ENCODE assay signal across 32 mouse cellular contexts in the genomic region with DNA sequence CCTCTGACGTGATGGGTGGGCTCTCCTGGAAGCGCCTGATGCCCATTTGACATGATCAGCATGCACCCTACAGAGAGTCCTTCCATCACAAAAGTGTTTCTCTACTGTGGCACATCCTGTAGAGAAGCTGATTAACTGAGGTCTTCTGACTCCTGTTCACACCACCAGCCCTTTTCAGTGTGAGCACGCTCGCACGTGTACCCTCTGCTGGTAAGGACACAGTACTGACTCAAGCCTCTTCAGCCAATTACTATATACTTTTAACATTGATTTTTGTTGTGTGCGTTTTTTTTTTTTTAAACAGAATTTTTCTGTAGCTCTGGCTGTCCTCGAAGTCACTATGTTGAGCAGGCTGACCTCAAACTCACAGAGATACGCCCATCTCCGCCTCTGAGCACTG. TPM values are rescaled to one million over a fixed set of nuclear protein-coding genes. Genes with fewer than 3 reads are reported as not detected.
DNase-seq lines count a peak whose midpoint lies in the region; ATAC-seq and TF ChIP-seq lines count a peak whose summit lies in the region.
"Had no signal": no experiment of that assay in that cellular context is flagged by ENCODE, and none has a peak within 500 bp of the region (broad histone marks: within the 10 kb centered on the region; RNA-seq: fewer than 3 reads in every experiment).

No protein-coding gene starts in this region.

- no peak overlapping the region for H3K4me2 ChIP-seq in forebrain, postnatal 0 days (ENCODE audit: low read depth)
- H3K4me2 ChIP-seq in forebrain, embryonic 11.5 days (ENCODE audit: low read depth, low read length, severe bottlenecking), result no peak overlapping the region
- no peak overlapping the region for H3K4me2 ChIP-seq in CH12.LX (ENCODE audit: insufficient read depth, low read depth, poor library complexity, severe bottlenecking)
- H3K4me2 ChIP-seq: embryonic facial prominence, embryonic 15.5 days; heart, embryonic 13.5 days; limb, embryonic 15.5 days; neural tube, embryonic 15.5 days; stomach, embryonic 15.5 days had no signal

- H3K4me1 ChIP-seq in forebrain, postnatal 0 days (ENCODE audit: insufficient read depth), result no peaks in the 10 kb centered on the region
- no peaks in the 10 kb centered on the region for H3K4me1 ChIP-seq in forebrain, embryonic 11.5 days (replicated peaks; ENCODE audit: control insufficient read depth, insufficient read depth, low read length)
- H3K4me1 ChIP-seq in liver, adult 2 months (ENCODE audit: control insufficient read depth, insufficient read depth, low read length), result no peaks in the 10 kb centered on the region
- no peaks in the 10 kb centered on the region for H3K4me1 ChIP-seq in CH12.LX (ENCODE audit: control insufficient read depth in 1 of 2, insufficient read depth in 2 of 2)
- H3K4me1 ChIP-seq in cortical plate, adult 2 months (ENCODE audit: control insufficient read depth, insufficient read depth, low read length), result no peaks in the 10 kb centered on the region
- H3K4me1 ChIP-seq: embryonic facial prominence, embryonic 15.5 days; heart, embryonic 13.5 days; limb, embryonic 15.5 days; midbrain, embryonic 10.5 days; neural tube, embryonic 15.5 days; stomach, embryonic 15.5 days had no signal

- DNase-seq in forebrain, postnatal 0 days, result no peak
- no peak for DNase-seq in forebrain, embryonic 11.5 days (ENCODE audit: low spot score)
- no peak for DNase-seq in liver, adult 2 months (ENCODE audit: extremely low read depth, low read depth, low spot score)
- DNase-seq in liver, result no peak
- DNase-seq in CH12.LX (ENCODE audit: extremely low read depth), result no peak
- DNase-seq in right cerebral cortex, postnatal 10 days (ENCODE audit: low spot score in 2 of 2), result no peak
- DNase-seq: adrenal gland, adult 2 months; cerebellum, adult 2 months; cerebellum, postnatal 25 days; gastrocnemius, postnatal 36 days; heart, adult 2 months; heart, postnatal 14 days; kidney, postnatal 36 days; layer of hippocampus, adult 9-11 months; left cerebral cortex, postnatal 4 days; right cerebral cortex, adult 18-20 months; thymus, adult 18-20 months; thymus, postnatal 36 days had no signal

- dilution Hi-C loops in CH12.LX (cut with MboI; ENCODE audit: extremely low pct_ligation_motif_present, extremely low pct_unique_long_range_greater_than_20kb, low sequenced_read_pairs), result no loop called here

- no peak overlapping the region for H3K27ac ChIP-seq in forebrain, postnatal 0 days (ENCODE audit: low read depth, low read length)
- no peak overlapping the region for H3K27ac ChIP-seq in forebrain, embryonic 11.5 days (ENCODE audit: low read depth, low read length)
- H3K27ac ChIP-seq in liver, adult 2 months (replicated peaks; ENCODE audit: insufficient read depth, low read depth, low read length), result no peak overlapping the region
- no peak overlapping the region for H3K27ac ChIP-seq in CH12.LX (ENCODE audit: insufficient read depth, low read depth)
- no peak overlapping the region for H3K27ac ChIP-seq in cortical plate, adult 2 months (ENCODE audit: insufficient read depth, low read length)
- H3K27ac ChIP-seq: embryonic facial prominence, embryonic 15.5 days; forebrain, embryonic 10.5 days; heart, adult 2 months; heart, embryonic 13.5 days; limb, embryonic 15.5 days; midbrain, embryonic 10.5 days; neural tube, embryonic 15.5 days; stomach, embryonic 15.5 days had no signal

- peak; percentile 9 for TF ChIP-seq RAD21 in CH12.LX (IDR thresholded peaks at IDR 0.05; ENCODE audit: low read depth, low read length)

- TF ChIP-seq POLR2A in liver, adult 2 months (IDR thresholded peaks at IDR 0.05; ENCODE audit: extremely low read depth, insufficient read depth, low read length), result no peak
- no peak for TF ChIP-seq POLR2A in CH12.LX (IDR thresholded peaks at IDR 0.05; ENCODE audit: low read depth, low read length)
- no peak for TF ChIP-seq POLR2A in cortical plate, adult 2 months (IDR thresholded peaks at IDR 0.05; ENCODE audit: extremely low read depth, insufficient read depth, low read length)

- ATAC-seq in forebrain, postnatal 0 days, result no peak
- ATAC-seq in forebrain, embryonic 11.5 days (replicated peaks; ENCODE audit: low FRiP score), result no peak

- peak; percentile 36; the same call in 1 of the 2 replicates for TF ChIP-seq CTCF in forebrain, postnatal 0 days (IDR thresholded peaks at IDR 0.05; ENCODE audit: low read depth)
- peak; percentile 10; the same call in 1 of the 2 replicates for TF ChIP-seq CTCF in liver, adult 2 months (IDR thresholded peaks at IDR 0.05; ENCODE audit: low read depth, low read length)
- peak in 1 of 2 experiments; percentile 42; a peak in 2 of 4 replicates for TF ChIP-seq CTCF in CH12.LX (conservative IDR thresholded peaks at IDR 0.05 in 1 of 2, IDR thresholded peaks at IDR 0.05 in 1 of 2; ENCODE audit: low read depth in 2 of 2, low read length in 2 of 2)
- TF ChIP-seq CTCF in cortical plate, adult 2 months (IDR thresholded peaks at IDR 0.05; ENCODE audit: extremely low read depth, insufficient read depth, low read length), result 0 out of 2 replicates have a peak, but pooled peaks have one; percentile 17

- in situ Hi-C loops in CH12.LX (cut with MboI; ENCODE audit: low pct_ligation_motif_present, low pct_unique_long_range_greater_than_20kb, low sequenced_read_pairs), result no loop called here

- no peaks in the 10 kb centered on the region for H3K79me2 ChIP-seq in liver, adult 2 months (ENCODE audit: control insufficient read depth, insufficient read depth, low read length)
- no peaks in the 10 kb centered on the region for H3K79me2 ChIP-seq in CH12.LX (replicated peaks; ENCODE audit: control insufficient read depth, extremely low read depth, insufficient read depth, poor library complexity, severe bottlenecking)

- no peaks in the 10 kb centered on the region for H3K9me3 ChIP-seq in forebrain, postnatal 0 days (ENCODE audit: low read length)
- H3K9me3 ChIP-seq in forebrain, embryonic 11.5 days (ENCODE audit: control insufficient read depth, low read length), result no peaks in the 10 kb centered on the region
- no peaks in the 10 kb centered on the region for H3K9me3 ChIP-seq in CH12.LX (replicated peaks; ENCODE audit: low read length)
- H3K9me3 ChIP-seq: embryonic facial prominence, embryonic 15.5 days; forebrain, embryonic 10.5 days; heart, embryonic 13.5 days; limb, embryonic 15.5 days; midbrain, embryonic 10.5 days; neural tube, embryonic 15.5 days; stomach, embryonic 15.5 days had no signal

- 74% methylated on average over 9 of the region's 9 CpGs for WGBS in forebrain, postnatal 0 days
- WGBS in forebrain, embryonic 11.5 days, result 79% methylated on average over 9 of the region's 9 CpGs
- WGBS in liver, adult 2 months, result 71% methylated on average over 9 of the region's 9 CpGs

- no peak for TF ChIP-seq EP300 in CH12.LX (IDR thresholded peaks at IDR 0.05; ENCODE audit: low read length)

- H3K27me3 ChIP-seq in forebrain, postnatal 0 days (ENCODE audit: insufficient read depth, low read length), result no peaks in the 10 kb centered on the region
- H3K27me3 ChIP-seq in forebrain, embryonic 11.5 days (ENCODE audit: control insufficient read depth, insufficient read depth, low read length), result no peaks in the 10 kb centered on the region
- no peaks in the 10 kb centered on the region for H3K27me3 ChIP-seq in liver, adult 2 months (ENCODE audit: control insufficient read depth, insufficient read depth, low read length)
- H3K27me3 ChIP-seq in CH12.LX (replicated peaks), result peaks cover 35% of the 10 kb centered on the region
- H3K27me3 ChIP-seq: embryonic facial prominence, embryonic 15.5 days; limb, embryonic 15.5 days; neural tube, embryonic 15.5 days; stomach, embryonic 15.5 days had no signal

- no peak overlapping the region for H3K9ac ChIP-seq in forebrain, postnatal 0 days
- H3K9ac ChIP-seq in forebrain, embryonic 11.5 days (ENCODE audit: low read length), result no peak overlapping the region
- no peak overlapping the region for H3K9ac ChIP-seq in liver, adult 2 months (ENCODE audit: low read depth, low read length)
- no peak overlapping the region for H3K9ac ChIP-seq in CH12.LX (ENCODE audit: insufficient read depth, low read depth)
- H3K9ac ChIP-seq: embryonic facial prominence, embryonic 15.5 days; heart, embryonic 13.5 days; limb, embryonic 15.5 days; neural tube, embryonic 15.5 days; stomach, embryonic 15.5 days had no signal

- no peak overlapping the region for H3K4me3 ChIP-seq in forebrain, postnatal 0 days (ENCODE audit: low read depth, low read length)
- H3K4me3 ChIP-seq in forebrain, embryonic 11.5 days (ENCODE audit: low read depth, low read length), result no peak overlapping the region
- H3K4me3 ChIP-seq in liver, adult 2 months (ENCODE audit: insufficient read depth, low read depth, low read length), result no peak overlapping the region
- H3K4me3 ChIP-seq in CH12.LX (replicated peaks in 1 of 3; ENCODE audit: low read depth in 2 of 3, low read length in 2 of 3, poor library complexity in 1 of 3), result no peak overlapping the region
- H3K4me3 ChIP-seq in cortical plate, adult 2 months (ENCODE audit: insufficient read depth, low read length), result no peak overlapping the region
- H3K4me3 ChIP-seq: embryonic facial prominence, embryonic 15.5 days; forebrain, embryonic 10.5 days; heart, adult 2 months; heart, embryonic 13.5 days; limb, embryonic 15.5 days; midbrain, embryonic 10.5 days; neural tube, embryonic 15.5 days; stomach, embryonic 15.5 days had no signal

- H3K36me3 ChIP-seq in forebrain, postnatal 0 days (ENCODE audit: insufficient read depth), result no peaks in the 10 kb centered on the region
- no peaks in the 10 kb centered on the region for H3K36me3 ChIP-seq in forebrain, embryonic 11.5 days (ENCODE audit: control insufficient read depth, insufficient read depth, low read length)
- no peaks in the 10 kb centered on the region for H3K36me3 ChIP-seq in liver, adult 2 months (ENCODE audit: control insufficient read depth, insufficient read depth, low read length)
- H3K36me3 ChIP-seq in CH12.LX (replicated peaks in 1 of 2; ENCODE audit: control insufficient read depth in 1 of 2, insufficient read depth in 1 of 2, low read length in 1 of 2), result no peaks in the 10 kb centered on the region
- H3K36me3 ChIP-seq: embryonic facial prominence, embryonic 15.5 days; forebrain, embryonic 10.5 days; heart, embryonic 13.5 days; limb, embryonic 15.5 days; midbrain, embryonic 10.5 days; neural tube, embryonic 15.5 days; stomach, embryonic 15.5 days had no signal

RNA-seq across cellular contexts. Expression of gene Gldn, which starts 30.1 kb away (rescaled TPM):
- 0.62 and 0.71 TPM in 2 replicates for total RNA-seq in forebrain, postnatal 0 days (2014; rRNA removed)
- 0.43 and 0.87 TPM in 2 replicates for polyA plus RNA-seq in forebrain, postnatal 0 days (2015; fragmentation: Nextera tagmentation; extraction: Ambion mirVana)
- polyA plus RNA-seq in forebrain, embryonic 11.5 days (2014; fragmentation: Nextera tagmentation; extraction: Ambion mirVana), result 0.11 TPM in 1 of 2 replicates, not detected in the other
- not detected in 2 replicates for total RNA-seq in liver, adult 2 months (2014; rRNA removed)
- not detected in 2 replicates for polyA plus RNA-seq in liver, adult 2 months (2012; rRNA removed)
- total RNA-seq in CH12.LX (2012; rRNA removed) (not detected in 2 replicates), CH12.LX (2014; rRNA removed) (not detected in 2 replicates)
- polyA plus RNA-seq in CH12.LX (2012; ENCODE audit: insufficient read length, low read depth), result not detected in 2 replicates
- 0.48 and 0.78 TPM in 2 replicates for polyA plus RNA-seq in cortical plate, adult 2 months (2012; rRNA removed)
- total RNA-seq: ES-E14 had no signal
- polyA plus RNA-seq: heart, embryonic 13.5 days; lung, embryonic 16.5 days; stomach, embryonic 15.5 days had no signal

RNA-seq across cellular contexts. Expression of gene Cyp19a1, which starts 48.5 kb away (rescaled TPM):
- total RNA-seq in forebrain, postnatal 0 days (2014; rRNA removed), result 0.38 and 0.52 TPM in 2 replicates
- polyA plus RNA-seq in forebrain, postnatal 0 days (2015; fragmentation: Nextera tagmentation; extraction: Ambion mirVana), result 0.45 and 0.52 TPM in 2 replicates
- polyA plus RNA-seq in forebrain, embryonic 11.5 days (2014; fragmentation: Nextera tagmentation; extraction: Ambion mirVana), result not detected in 2 replicates
- not detected in 2 replicates for total RNA-seq in liver, adult 2 months (2014; rRNA removed)
- polyA plus RNA-seq in liver, adult 2 months (2012; rRNA removed), result not detected in 2 replicates
- not detected in 2 replicates for total RNA-seq in CH12.LX (2012; rRNA removed)
- not detected in 2 replicates for total RNA-seq in CH12.LX (2014; rRNA removed)
- polyA plus RNA-seq in CH12.LX (2012; ENCODE audit: insufficient read length, low read depth), result not detected in 2 replicates
- polyA plus RNA-seq in cortical plate, adult 2 months (2012; rRNA removed), result not detected in 2 replicates
- total RNA-seq: adrenal gland, adult 2 months; adrenal gland, postnatal 4 days; ES-E14; gastrocnemius, adult 18-20 months; gastrocnemius, postnatal 36 days; heart, adult 2 months; heart, postnatal 14 days had no signal
- polyA plus RNA-seq: adrenal gland, adult 2 months; cerebellum, adult 2 months; embryonic facial prominence, embryonic 15.5 days; forebrain, embryonic 10.5 days; heart, adult 2 months; heart, embryonic 13.5 days; hindbrain, embryonic 11.5 days; kidney, embryonic 14.5 days; limb, embryonic 15.5 days; lung, embryonic 16.5 days; stomach, embryonic 15.5 days had no signal
